Mouse (Mus musculus) intestine, postnatal 0 days (tissue): ENCODE measurements around the gene Bst1. TPM values are rescaled to one million over a fixed set of nuclear protein-coding genes. Genes with fewer than 3 reads are reported as not detected.

ENCODE experiments used
- ATAC-seq: fragments of 200-750 bp; cut with Nextera tagmentation; 2 replicates; pipeline ENCODE4 v1.8.0; 2017; ENCODE audit warnings: mild to moderate bottlenecking, moderate TSS enrichment, moderate library complexity
- H3K27ac ChIP-seq: fragments of 300-500 bp; sonication (generic); 2 replicates; pipeline ENCODE4 v1.5.1; 2014; ENCODE audit warnings: mild to moderate bottlenecking, low read depth, low read length, moderate library complexity
- H3K27me3 ChIP-seq: fragments of 300-500 bp; sonication (generic); replicated peaks from 2 replicates; pipeline ENCODE4 v1.6.1; 2014; ENCODE audit warnings: low read length, mixed read lengths; ENCODE audit not compliant: control insufficient read depth, insufficient read depth
- H3K36me3 ChIP-seq: fragments of 300-500 bp; sonication (generic); 2 replicates; pipeline ENCODE4 v1.6.1; 2014; ENCODE audit warnings: mild to moderate bottlenecking, moderate library complexity; ENCODE audit not compliant: control insufficient read depth, insufficient read depth
- H3K4me1 ChIP-seq: fragments of 300-500 bp; sonication (generic); replicated peaks from 2 replicates; pipeline ENCODE4 v1.6.1; 2014; ENCODE audit warnings: antibody characterized with exemption, low read length, mixed read lengths; ENCODE audit not compliant: control insufficient read depth, insufficient read depth
- H3K4me2 ChIP-seq: fragments of 300-500 bp; sonication (generic); replicated peaks from 2 replicates; pipeline ENCODE4 v1.6.1; 2014; ENCODE audit warnings: low read depth, mild to moderate bottlenecking, moderate library complexity
- H3K4me3 ChIP-seq: fragments of 300-500 bp; sonication (generic); 2 replicates; pipeline ENCODE4 v1.5.1; 2014; ENCODE audit warnings: low read depth, low read length
- H3K9ac ChIP-seq: fragments of 300-500 bp; sonication (generic); 2 replicates; pipeline ENCODE4 v1.6.1; 2014; ENCODE audit warnings: mild to moderate bottlenecking, low read depth, low read length
- H3K9me3 ChIP-seq: fragments of 300-500 bp; sonication (generic); 2 replicates; pipeline ENCODE4 v1.6.1; 2016; ENCODE audit warnings: mixed run types; ENCODE audit not compliant: control insufficient read depth
- CTCF ChIP-seq: sonication (generic); IDR thresholded peaks from 2 replicates; pipeline ENCODE4 v1.5.1; 2016; ENCODE audit warnings: low read depth, mild to moderate bottlenecking, control low read depth, antibody characterized with exemption, moderate library complexity
- WGBS: fragments of 180-500 bp; shearing (Covaris S2); extraction: QIAGEN DNeasy Blood & Tissue Kit; methylation state at CpG from one replicate; pipeline ENCODE4 v1.1.7; 2014; 5-methylcytosine and 5-hydroxymethylcytosine counted together
- polyA plus RNA-seq: library from polyadenylated mRNA; unstranded; fragments of >200 nt; fragmentation: Nextera tagmentation; extraction: Ambion mirVana; gene quantifications from 2 replicates; pipeline ENCODE4 v1.2.1, GENCODE M21; 2015

The Bst1 gene
- polyA plus RNA-seq, 1 experiment from 2014 or later: 142 TPM

- Histone ChIP-seq H3K4me1 (0 out of 2 replicates have a peak, but pooled peaks cover 11% of the 10 kb centered on the region), H3K27me3 (no peaks in the 10 kb centered on the region), H3K27ac (peak overlapping the region; percentile 86), H3K36me3 (no peaks in the 10 kb centered on the region), H3K9me3 (no peaks in the 10 kb centered on the region), H3K9ac (peak overlapping the region; percentile 62), H3K4me3 (peak overlapping the region; percentile 46), H3K4me2 (peak overlapping the region; percentile 91)
- TF ChIP-seq CTCF: no peak
- 4% methylated on average over 48 of the region's 48 CpGs for WGBS
- ATAC-seq: peak; percentile 75
Observed at GRCm38 (mm10) chr5:43807744-43808696, 10.7 kb upstream of the Bst1 start.

- Histone ChIP-seq H3K4me2 (no peak overlapping the region), H3K9ac (no peak overlapping the region), H3K9me3 (no peaks in the 10 kb centered on the region), H3K4me3 (no peak overlapping the region), H3K27me3 (no peaks in the 10 kb centered on the region), H3K27ac (peak overlapping the region; percentile 72), H3K36me3 (no peaks in the 10 kb centered on the region), H3K4me1 (0 out of 2 replicates have a peak, but pooled peaks cover 11% of the 10 kb centered on the region)
- WGBS: 20% methylated on average over 1 of the region's 1 CpGs
- ATAC-seq: peak; percentile 76
- TF ChIP-seq CTCF: no peak
Observed at GRCm38 (mm10) chr5:43810427-43811062, 8.1 kb upstream of the Bst1 start.

GRCm38 (mm10) chr5:43814536-43814935 lies 4.1 kb upstream of the Bst1 start:
- Histone ChIP-seq H3K4me1 (0 out of 2 replicates have a peak, but pooled peaks cover 6% of the 10 kb centered on the region), H3K9ac (no peak overlapping the region), H3K9me3 (no peaks in the 10 kb centered on the region), H3K36me3 (no peaks in the 10 kb centered on the region), H3K4me2 (no peak overlapping the region), H3K27me3 (no peaks in the 10 kb centered on the region), H3K4me3 (no peak overlapping the region), H3K27ac (no peak overlapping the region)
- ATAC-seq: no peak
- WGBS: 81% methylated on average over 2 of the region's 2 CpGs
- TF ChIP-seq CTCF: no peak

- Histone ChIP-seq H3K9ac (no peak overlapping the region), H3K36me3 (no peaks in the 10 kb centered on the region), H3K4me1 (0 out of 2 replicates have a peak, but pooled peaks cover 2% of the 10 kb centered on the region), H3K27ac (no peak overlapping the region), H3K27me3 (no peaks in the 10 kb centered on the region), H3K4me3 (no peak overlapping the region), H3K9me3 (no peaks in the 10 kb centered on the region), H3K4me2 (no peak overlapping the region)
- ATAC-seq: no peak
- TF ChIP-seq CTCF: no peak
- WGBS: 20% methylated on average over 1 of the region's 1 CpGs
Observed at GRCm38 (mm10) chr5:43815769-43816168, 2.9 kb upstream of the Bst1 start.

- Histone ChIP-seq H3K4me2 (no peak overlapping the region; the same call in 1 of the 2 replicates), H3K36me3 (no peaks in the 10 kb centered on the region), H3K4me3 (no peak overlapping the region), H3K9ac (no peak overlapping the region), H3K9me3 (no peaks in the 10 kb centered on the region), H3K27me3 (no peaks in the 10 kb centered on the region), H3K4me1 (no peaks in the 10 kb centered on the region), H3K27ac (no peak overlapping the region; the same call in 1 of the 2 replicates)
- TF ChIP-seq CTCF: no peak
- 63% methylated on average over 11 of the region's 11 CpGs for WGBS
- ATAC-seq: no peak
Observed at GRCm38 (mm10) chr5:43820785-43821184, 2.1 kb downstream of the Bst1 start.

- Histone ChIP-seq H3K9me3 (no peaks in the 10 kb centered on the region), H3K27ac (peak within 1 kb of the TSS; percentile 77; the same call in 1 of the 2 replicates), H3K36me3 (no peaks in the 10 kb centered on the region), H3K27me3 (no peaks in the 10 kb centered on the region), H3K4me1 (no peaks in the 10 kb centered on the region), H3K4me2 (peak within 1 kb of the TSS; percentile 35), H3K4me3 (no peak within 1 kb of the TSS), H3K9ac (no peak within 1 kb of the TSS)
- ATAC-seq: no peak
- no peak for TF ChIP-seq CTCF
- 87% methylated on average over 19 of the region's 19 CpGs for WGBS
Observed at GRCm38 (mm10) chr5:43821538-43821937, 2.9 kb downstream of the Bst1 start, which contains the start of gene Fbxl5. Gene Fbxl5, minus strand, starts transcription at chr5:43821638.
